Mouse (Mus musculus) cerebellum, postnatal 14 days (tissue): ENCODE results near the gene Emc6.

Experiments
- DNase-seq, 2 experiments: peaks; one replicate each; pipeline ENCODE4 v3.0.0; 2021; ENCODE audit warnings: mixed read lengths in 2 of 2

Gene Emc6

GRCm38 (mm10) chr11:73175612-73176011 is 1.2 kb downstream of the Emc6 start:
- DNase-seq = no peak

DNA sequence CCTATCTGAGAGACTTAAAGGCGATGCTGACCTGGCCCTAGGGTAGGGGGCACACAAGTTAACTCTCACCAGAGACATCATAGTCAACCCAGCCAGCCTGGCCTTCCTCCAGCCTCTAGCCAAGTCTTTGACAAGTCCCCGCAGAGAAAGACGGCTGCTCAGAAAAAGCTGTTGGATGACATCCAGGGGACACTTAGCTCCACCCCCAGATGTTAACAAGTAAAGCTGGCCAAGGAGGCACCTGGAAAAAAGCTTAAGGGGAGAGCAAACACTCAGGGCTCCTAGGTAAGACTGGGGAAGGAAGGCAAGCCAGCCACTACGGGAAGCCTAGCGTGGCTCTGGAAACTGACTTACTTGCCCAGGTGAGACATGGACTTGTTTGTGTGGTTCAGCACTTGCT is 4.7 kb downstream of the Emc6 start:
- no peak for DNase-seq

DNA sequence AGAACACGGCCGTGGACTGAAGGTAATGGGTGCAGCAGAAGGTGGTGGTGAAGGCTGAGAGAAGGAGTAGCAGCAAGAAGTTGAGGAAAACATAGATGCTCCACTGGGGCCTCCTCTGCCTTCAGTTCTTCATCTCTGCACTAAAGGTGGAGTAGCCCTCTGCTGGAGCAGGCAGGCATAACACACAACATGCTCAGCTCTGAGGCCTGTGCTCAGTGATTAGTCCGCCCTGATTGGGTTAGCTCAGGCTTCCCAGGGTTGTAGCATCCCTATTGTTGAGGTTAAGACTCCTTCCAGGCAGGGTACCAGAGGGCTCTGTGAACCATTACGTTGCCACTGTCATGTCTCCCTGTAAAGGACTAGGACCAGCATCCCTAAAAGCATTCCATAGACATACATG is 7.6 kb downstream of the Emc6 start:
- DNase-seq = peak; percentile 74 to 82

GRCm38 (mm10) chr11:73168576-73168975 is 8.3 kb downstream of the Emc6 start:
- no peak for DNase-seq

GRCm38 (mm10) chr11:73168071-73168470 is 8.8 kb downstream of the Emc6 start:
- DNase-seq = no peak

GRCm38 (mm10) chr11:73162284-73162683 is 14.6 kb downstream of the Emc6 start:
- no peak for DNase-seq

- DNase-seq = no peak
Observed at GRCm38 (mm10) chr11:73161616-73162015, 15.2 kb downstream of the Emc6 start.

- no peak for DNase-seq
Observed at GRCm38 (mm10) chr11:73160811-73161200, 16.0 kb downstream of the Emc6 start.

- peak; percentile 32 to 45 for DNase-seq
Observed at GRCm38 (mm10) chr11:73159957-73160810, 16.7 kb downstream of the Emc6 start, which contains the start of gene P2rx5. Gene P2rx5, plus strand, starts transcription at chr11:73160421.

DNA sequence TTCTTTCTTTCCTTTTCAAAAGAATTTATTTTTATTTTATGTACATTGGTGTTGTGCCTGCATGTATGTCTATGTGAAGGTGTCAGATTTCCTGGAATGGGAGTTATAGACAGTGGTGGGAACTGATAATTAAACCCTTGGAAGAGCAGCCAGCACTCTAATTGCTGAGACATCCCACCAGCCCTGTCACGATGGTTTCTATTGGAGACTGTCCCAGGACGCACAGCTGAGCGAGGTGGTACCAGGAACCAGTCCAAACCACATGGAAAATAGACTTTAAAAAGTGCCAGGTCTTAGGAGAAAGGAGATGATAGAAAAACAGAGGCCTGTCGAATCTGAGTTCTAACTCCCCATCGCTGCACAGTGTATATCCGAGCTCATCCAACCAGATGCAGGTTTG is 21.8 kb downstream of the Emc6 start:
- no peak for DNase-seq

- DNase-seq = no peak
Observed at GRCm38 (mm10) chr11:73148209-73148608, 28.6 kb downstream of the Emc6 start.

- DNase-seq = no peak
Observed at GRCm38 (mm10) chr11:73146975-73147365, 29.9 kb downstream of the Emc6 start.

- DNase-seq = no peak
Observed at GRCm38 (mm10) chr11:73146026-73146974, 30.5 kb downstream of the Emc6 start.

- no peak for DNase-seq
Observed at GRCm38 (mm10) chr11:73144261-73144681, 32.6 kb downstream of the Emc6 start.

GRCm38 (mm10) chr11:73137591-73138501 is 39.0 kb downstream of the Emc6 start, which contains the start of gene Haspin:
Gene Haspin, minus strand, starts transcription at chr11:73138294.
- DNase-seq = peak; percentile 93 to 96

- DNase-seq = no peak
Observed at GRCm38 (mm10) chr11:73137116-73137515, 39.7 kb downstream of the Emc6 start.

- no peak for DNase-seq
Observed at GRCm38 (mm10) chr11:73136587-73136986, 40.2 kb downstream of the Emc6 start.

GRCm38 (mm10) chr11:73134222-73134621 is 42.6 kb downstream of the Emc6 start:
- no peak for DNase-seq

DNA sequence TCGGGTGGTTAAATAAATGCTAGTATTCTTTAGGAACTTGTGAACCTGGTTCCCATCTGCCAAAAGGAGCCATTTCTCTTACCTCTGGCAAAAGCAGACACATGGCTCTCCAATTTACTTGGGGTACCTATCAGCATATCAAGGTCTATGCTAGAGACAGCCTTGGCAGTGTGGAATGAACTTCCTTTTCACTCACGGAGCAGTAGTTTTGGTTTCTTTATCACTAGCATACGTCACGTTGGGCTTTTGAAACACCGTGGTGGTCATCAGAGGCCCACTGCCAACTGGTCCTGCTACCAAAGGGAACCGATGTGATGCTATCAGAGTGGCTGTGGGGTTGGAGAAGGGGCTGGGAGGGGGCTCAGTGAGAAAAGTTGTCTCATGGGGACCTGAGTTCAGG is 43.8 kb downstream of the Emc6 start:
- no peak for DNase-seq

GRCm38 (mm10) chr11:73131020-73131419 is 45.8 kb downstream of the Emc6 start:
- DNase-seq = no peak

DNA sequence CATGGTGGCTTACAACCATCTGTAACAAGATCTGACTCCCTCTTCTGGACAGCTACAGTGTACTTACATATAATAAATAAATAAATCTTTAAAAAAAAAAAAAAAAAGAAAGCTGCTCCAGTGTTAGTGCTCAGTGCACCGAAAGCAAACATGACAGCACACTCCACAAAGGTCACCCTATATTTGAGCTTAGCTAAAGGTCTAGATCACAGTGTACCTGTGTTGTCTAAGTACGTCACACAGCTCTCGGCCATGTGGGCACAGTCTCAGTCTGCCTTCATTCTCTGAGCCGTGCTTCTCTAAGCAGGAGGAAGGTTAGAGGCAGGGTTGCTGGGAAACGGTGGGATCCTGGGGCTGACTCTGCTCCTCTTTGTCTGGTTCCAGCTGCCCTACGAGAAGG is 50.3 kb downstream of the Emc6 start:
- no peak for DNase-seq
